Mouse (Mus musculus) ovary, postnatal 10 days (tissue): ENCODE data around the gene Vasp.
"Not testable (repeated sequence)": the region's sequence is repeated elsewhere in the genome, so short reads cannot be mapped to it uniquely, and the experiment has no call there.

Experiments
- DNase-seq: peaks from one replicate; pipeline ENCODE4 v3.0.0; 2022; ENCODE audit warnings: low spot score

The Vasp gene

GRCm38 (mm10) chr7:19303770-19304169 is 32.2 kb upstream of the Vasp start:
- no peak for DNase-seq

- DNase-seq, result no peak
These were observed 31.4 kb upstream of the Vasp start for GRCm38 (mm10) chr7:19303046-19303305.

- DNase-seq, result no peak
These were observed 30.8 kb upstream of the Vasp start for GRCm38 (mm10) chr7:19302264-19303045.

GRCm38 (mm10) chr7:19301461-19302263 is 30.0 kb upstream of the Vasp start:
- no peak for DNase-seq

GRCm38 (mm10) chr7:19300501-19301421 is 29.1 kb upstream of the Vasp start:
- DNase-seq, result peak; percentile 63

- DNase-seq, result no peak
These were observed 27.6 kb upstream of the Vasp start for GRCm38 (mm10) chr7:19299194-19299593.

- no peak for DNase-seq
These were observed 26.2 kb upstream of the Vasp start for GRCm38 (mm10) chr7:19297794-19298193.

GRCm38 (mm10) chr7:19297034-19297433 is 25.4 kb upstream of the Vasp start:
- no peak for DNase-seq

- DNase-seq, result peak; percentile 97
These were observed 24.0 kb upstream of the Vasp start for GRCm38 (mm10) chr7:19295503-19296185.

GRCm38 (mm10) chr7:19290969-19291596 is 19.5 kb upstream of the Vasp start:
- DNase-seq, result no peak

- no peak for DNase-seq
These were observed 13.1 kb upstream of the Vasp start for GRCm38 (mm10) chr7:19284763-19285162.

- DNase-seq, result no peak
These were observed 11.8 kb upstream of the Vasp start for GRCm38 (mm10) chr7:19283406-19283804.

- peak; percentile 50 for DNase-seq
These were observed 11.3 kb upstream of the Vasp start for GRCm38 (mm10) chr7:19282791-19283405.

- DNase-seq, result no peak
These were observed 10.8 kb upstream of the Vasp start, which contains the start of gene Rtn2 for GRCm38 (mm10) chr7:19282385-19282784. Gene Rtn2 (plus strand): TSS chr7:19282624.

GRCm38 (mm10) chr7:19281680-19282304 is 10.2 kb upstream of the Vasp start:
- not testable (repeated sequence) for DNase-seq

- DNase-seq, result no peak
These were observed 8.0 kb upstream of the Vasp start, which contains the start of gene Ppm1n for GRCm38 (mm10) chr7:19279581-19280114. Gene Ppm1n (minus strand): TSS chr7:19280064.

- no peak for DNase-seq
These were observed 7.4 kb upstream of the Vasp start for GRCm38 (mm10) chr7:19279052-19279451.

- no peak for DNase-seq
These were observed 4.6 kb upstream of the Vasp start for GRCm38 (mm10) chr7:19276253-19276652.

- DNase-seq, result peak; percentile 41
These were observed 652 bp upstream of the Vasp start for GRCm38 (mm10) chr7:19272173-19272764.
